Mouse (Mus musculus) myocyte (in vitro differentiated cells): Measurements from ENCODE around the gene Fndc3b.

ENCODE experiments used
- CEBPB ChIP-seq: IDR thresholded peaks from 2 replicates; pipeline ENCODE4 v1.6.1; 2011; ENCODE audit warnings: mild to moderate bottlenecking, moderate library complexity; ENCODE audit not compliant: poor library complexity, insufficient read depth, severe bottlenecking
- E2F4 ChIP-seq: IDR thresholded peaks from one replicate; pipeline ENCODE4 v1.6.1; 2011; ENCODE audit warnings: mild to moderate bottlenecking, control low read depth, moderate library complexity; ENCODE audit not compliant: insufficient read depth
- MAX ChIP-seq: IDR thresholded peaks from one replicate; pipeline ENCODE4 v1.6.1; 2011; ENCODE audit warnings: low read depth, mild to moderate bottlenecking, control low read depth
- MYOD1 ChIP-seq, 3 experiments: IDR thresholded peaks; one replicate each; pipeline ENCODE4 v1.6.1; 2011; ENCODE audit warnings: control low read depth in 2 of 3, low read depth in 2 of 3, mild to moderate bottlenecking in 2 of 3, moderate library complexity in 1 of 3; ENCODE audit not compliant: insufficient read length in 2 of 3, control insufficient read depth in 1 of 3
- MYOG ChIP-seq, 3 experiments: IDR thresholded peaks; one replicate each; pipeline ENCODE4 v1.6.1; 2011; ENCODE audit warnings: control low read depth in 2 of 3, low read depth in 2 of 3, mild to moderate bottlenecking in 2 of 3; ENCODE audit not compliant: insufficient read length in 2 of 3, control insufficient read depth in 1 of 3, insufficient read depth in 1 of 3
- POLR2A ChIP-seq: IDR thresholded peaks from one replicate; pipeline ENCODE4 v1.6.1; 2011; ENCODE audit warnings: low read depth, mild to moderate bottlenecking, control low read depth, moderate library complexity; ENCODE audit not compliant: insufficient read length
- POLR2AphosphoS2 ChIP-seq: IDR thresholded peaks from one replicate; pipeline ENCODE4 v1.6.1; 2011; ENCODE audit warnings: low read depth, control low read depth; ENCODE audit not compliant: insufficient read length
- REST ChIP-seq: IDR thresholded peaks from one replicate; pipeline ENCODE4 v1.6.1; 2011; ENCODE audit warnings: mild to moderate bottlenecking, control low read depth, moderate library complexity; ENCODE audit not compliant: insufficient read depth, insufficient read length
- SRF ChIP-seq: IDR thresholded peaks from one replicate; pipeline ENCODE4 v1.6.1; 2011; ENCODE audit warnings: low read depth; ENCODE audit not compliant: control insufficient read depth, insufficient read length
- TCF12 ChIP-seq: IDR thresholded peaks from one replicate; pipeline ENCODE4 v1.6.1; 2011; ENCODE audit warnings: mild to moderate bottlenecking, control low read depth; ENCODE audit not compliant: poor library complexity, insufficient read depth, severe bottlenecking
- TCF3 ChIP-seq: IDR thresholded peaks from one replicate; pipeline ENCODE4 v1.6.1; 2011; ENCODE audit warnings: low read depth, control low read depth; ENCODE audit not compliant: insufficient read length
- USF1 ChIP-seq: IDR thresholded peaks from one replicate; pipeline ENCODE4 v1.6.1; 2011; ENCODE audit warnings: low read depth, mild to moderate bottlenecking, control low read depth, moderate library complexity

DNA sequence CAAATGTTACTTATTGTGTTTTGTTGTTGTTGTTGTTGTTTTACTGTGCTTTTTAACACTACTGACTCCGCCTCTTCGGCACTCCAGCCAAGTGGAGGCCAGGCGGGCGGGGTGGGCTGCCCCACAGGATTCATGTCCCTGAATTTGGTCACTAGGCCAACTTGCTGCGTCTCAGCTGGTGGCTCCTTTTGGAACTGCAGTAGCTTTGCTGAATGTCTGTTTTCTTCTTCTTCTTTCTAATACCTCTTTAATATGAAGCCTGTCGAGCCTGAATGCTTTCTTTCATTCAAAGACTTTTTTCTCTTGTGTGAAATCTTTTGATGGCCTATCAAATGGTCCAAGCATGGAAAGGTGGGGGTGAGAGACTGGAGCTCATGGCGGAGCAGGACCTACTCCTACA, 235.2 kb downstream of the Fndc3b start:
- TF ChIP-seq POLR2A (no peak), SRF (no peak), USF1 (no peak), TCF12 (no peak), POLR2AphosphoS2 (no peak), MYOG (IDR thresholded peaks at IDR 0.05; ENCODE audit: control insufficient read depth in 1 of 3, insufficient read depth in 1 of 3, insufficient read length in 2 of 3, low read depth in 2 of 3) (no peak), MAX (no peak), TCF3 (no peak), E2F4 (no peak), REST (no peak), MYOD1 (IDR thresholded peaks at IDR 0.05; ENCODE audit: control insufficient read depth in 1 of 3, insufficient read length in 2 of 3, low read depth in 2 of 3) (no peak), CEBPB (no peak)
